In the genomic region with DNA sequence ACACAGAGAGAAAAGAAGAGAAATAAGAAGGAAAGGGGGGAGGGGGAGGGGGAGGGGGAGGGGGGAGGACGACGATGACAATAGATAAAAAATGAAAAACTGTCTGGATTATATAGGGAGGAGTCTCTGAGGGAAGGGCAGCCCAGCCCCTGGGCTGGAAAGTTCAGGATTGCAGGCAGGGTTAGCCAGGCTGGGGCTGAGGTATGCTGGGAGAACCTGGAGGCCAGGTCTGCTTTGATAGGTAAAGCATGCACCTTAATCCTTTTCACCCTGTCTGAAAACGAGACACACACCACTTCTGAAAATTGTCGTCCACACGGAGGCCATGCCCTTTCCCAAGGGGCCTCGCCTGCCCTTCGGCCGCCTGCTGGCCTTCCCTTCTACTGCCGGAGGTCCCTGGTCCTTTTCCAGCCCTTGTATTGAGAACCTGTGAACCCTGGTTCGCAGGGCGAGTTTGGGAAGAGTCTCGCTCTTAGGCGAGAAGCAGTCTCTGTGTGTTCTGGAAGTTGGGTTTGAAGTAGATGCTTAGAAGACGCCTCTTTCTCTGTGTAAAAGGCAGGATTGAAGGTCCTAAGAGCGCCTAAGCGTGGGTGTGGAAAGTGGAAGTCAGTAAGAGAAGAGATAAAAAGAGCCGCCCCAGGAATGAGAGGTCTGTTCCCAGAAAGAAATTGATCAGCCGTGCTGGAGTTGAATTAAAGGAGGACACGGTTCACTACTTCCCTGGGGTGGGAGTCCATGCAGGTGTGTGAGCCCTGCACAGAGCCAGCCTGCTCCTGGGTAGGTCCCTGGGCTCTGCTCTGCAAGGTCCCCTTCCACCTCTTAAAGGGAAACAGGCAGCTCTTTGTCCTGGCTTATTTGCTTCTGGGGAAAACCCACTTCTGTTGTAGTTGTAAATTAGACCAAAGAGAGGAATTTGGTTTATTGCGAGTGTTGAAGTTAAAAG, we compare ENCODE assay signal across 9 mouse cellular contexts.
A peak's percentile ranks its signal among the peaks of the same experiment; 100 is the strongest.
DNase-seq lines count a peak whose midpoint lies in the region; ATAC-seq lines count a peak whose summit lies in the region.
"Had no signal": no experiment of that assay in that cellular context is flagged by ENCODE, and none has a peak within 500 bp of the region (broad histone marks: within the 10 kb centered on the region; RNA-seq: fewer than 3 reads in every experiment).

No protein-coding gene starts in this region.

- WGBS in lung, embryonic 16.5 days: 42% methylated on average over 20 of the region's 20 CpGs
- 49% methylated on average over 20 of the region's 20 CpGs for WGBS in limb, embryonic 10.5 days
- WGBS in stomach, embryonic 14.5 days: 47% methylated on average over 20 of the region's 20 CpGs

- no peaks in the 10 kb centered on the region for H3K27me3 ChIP-seq in lung, embryonic 16.5 days (ENCODE audit: control insufficient read depth, insufficient read depth, low read depth, low read length)
- H3K27me3 ChIP-seq in limb, embryonic 10.5 days (ENCODE audit: low read depth, poor library complexity, severe bottlenecking): no peaks in the 10 kb centered on the region
- no peaks in the 10 kb centered on the region for H3K27me3 ChIP-seq in stomach, embryonic 14.5 days (ENCODE audit: control insufficient read depth, insufficient read depth, low read length)
- H3K27me3 ChIP-seq: forebrain, embryonic 12.5 days had no signal

- no peaks in the 10 kb centered on the region for H3K9me3 ChIP-seq in lung, embryonic 16.5 days (ENCODE audit: control insufficient read depth, low read length)
- no peaks in the 10 kb centered on the region for H3K9me3 ChIP-seq in limb, embryonic 10.5 days (replicated peaks)
- H3K9me3 ChIP-seq in stomach, embryonic 14.5 days (ENCODE audit: control insufficient read depth, low read depth, low read length): no peaks in the 10 kb centered on the region
- H3K9me3 ChIP-seq: forebrain, embryonic 12.5 days had no signal

- peak; percentile 62; the same call in 1 of the 2 replicates for ATAC-seq in lung, embryonic 16.5 days (ENCODE audit: low read depth)
- ATAC-seq in stomach, embryonic 14.5 days (ENCODE audit: insufficient number of reproducible peaks, insufficient read depth, low FRiP score, low read depth): peak; percentile 59; the same call in 1 of the 2 replicates

- peaks cover 19% of the 10 kb centered on the region for H3K4me1 ChIP-seq in lung, embryonic 16.5 days (replicated peaks; ENCODE audit: control insufficient read depth, insufficient read depth, low read length)
- peaks cover 85% of the 10 kb centered on the region for H3K4me1 ChIP-seq in limb, embryonic 10.5 days
- peaks cover 12% of the 10 kb centered on the region for H3K4me1 ChIP-seq in stomach, embryonic 14.5 days (ENCODE audit: control insufficient read depth, insufficient read depth, low read length)

- peak; percentile 46 for DNase-seq in embryo, embryonic 10 days (ENCODE audit: low spot score)
- DNase-seq in embryo, embryonic 11 days: no peak
- no peak for DNase-seq in lung, adult 18-20 months
- no peak for DNase-seq in limb, embryonic 10.5 days (ENCODE audit: low spot score)
- DNase-seq in urinary bladder, postnatal 4 days (ENCODE audit: low spot score in 2 of 2): no peak
- DNase-seq in urinary bladder, adult 18-20 months (ENCODE audit: low spot score in 2 of 2): no peak

- no peak overlapping the region for H3K4me3 ChIP-seq in lung, embryonic 16.5 days (ENCODE audit: low read length)
- H3K4me3 ChIP-seq in limb, embryonic 10.5 days: no peak overlapping the region
- no peak overlapping the region for H3K4me3 ChIP-seq in stomach, embryonic 14.5 days (ENCODE audit: low read depth, low read length)
- H3K4me3 ChIP-seq: forebrain, embryonic 12.5 days had no signal

- H3K27ac ChIP-seq in lung, embryonic 16.5 days (ENCODE audit: low read length): peak overlapping the region; percentile 47
- H3K27ac ChIP-seq in limb, embryonic 10.5 days: peak overlapping the region; percentile 82
- H3K27ac ChIP-seq in stomach, embryonic 14.5 days (ENCODE audit: low read length): no peak overlapping the region
- H3K27ac ChIP-seq: forebrain, embryonic 12.5 days had no signal

- no peak overlapping the region; the same call in 1 of the 2 replicates for H3K9ac ChIP-seq in lung, embryonic 16.5 days (ENCODE audit: low read length)
- no peak overlapping the region for H3K9ac ChIP-seq in stomach, embryonic 14.5 days (replicated peaks; ENCODE audit: low read depth, low read length)
- H3K9ac ChIP-seq: forebrain, embryonic 12.5 days had no signal

- peak overlapping the region; percentile 16; the same call in 1 of the 2 replicates for H3K4me2 ChIP-seq in lung, embryonic 16.5 days (ENCODE audit: low read depth, low read length)
- no peak overlapping the region; the same call in 1 of the 2 replicates for H3K4me2 ChIP-seq in stomach, embryonic 14.5 days (replicated peaks; ENCODE audit: low read depth, low read length)
- H3K4me2 ChIP-seq: forebrain, embryonic 12.5 days had no signal

- no peaks in the 10 kb centered on the region for H3K36me3 ChIP-seq in lung, embryonic 16.5 days (ENCODE audit: control insufficient read depth, insufficient read depth, low read length)
- H3K36me3 ChIP-seq in limb, embryonic 10.5 days: peaks cover 34% of the 10 kb centered on the region
- H3K36me3 ChIP-seq in stomach, embryonic 14.5 days (ENCODE audit: control insufficient read depth, insufficient read depth, low read length): no peaks in the 10 kb centered on the region
- H3K36me3 ChIP-seq: forebrain, embryonic 12.5 days had no signal
